Mouse (Mus musculus): ENCODE results near the gene Pcmt1.
"Not testable (repeated sequence)": the region's sequence is repeated elsewhere in the genome, so short reads cannot be mapped to it uniquely, and the experiment has no call there.

Gene Pcmt1

GRCm38 (mm10) chr10:7640366-7640765, 40.6 kb downstream of the Pcmt1 start:
- no peak for DNase-seq

- DNase-seq = no peak
Measured at GRCm38 (mm10) chr10:7630951-7631720, 49.8 kb downstream of the Pcmt1 start.

- DNase-seq = no peak
Measured at GRCm38 (mm10) chr10:7630286-7630685, 50.6 kb downstream of the Pcmt1 start.

GRCm38 (mm10) chr10:7629092-7629491, 51.8 kb downstream of the Pcmt1 start:
- no peak for DNase-seq

GRCm38 (mm10) chr10:7623861-7624518, 56.9 kb downstream of the Pcmt1 start:
- no peak for DNase-seq

GRCm38 (mm10) chr10:7622378-7622777, 58.6 kb downstream of the Pcmt1 start:
- no peak for DNase-seq

- no peak for DNase-seq
Measured at GRCm38 (mm10) chr10:7620723-7621122, 60.2 kb downstream of the Pcmt1 start.

- DNase-seq = no peak
Measured at GRCm38 (mm10) chr10:7619821-7620241, 61.1 kb downstream of the Pcmt1 start.

- DNase-seq = not testable (repeated sequence)
Measured at GRCm38 (mm10) chr10:7617556-7617955, 63.4 kb downstream of the Pcmt1 start.

- DNase-seq = not testable (repeated sequence)
Measured at GRCm38 (mm10) chr10:7617146-7617545, 63.8 kb downstream of the Pcmt1 start.

GRCm38 (mm10) chr10:7614834-7615233, 66.1 kb downstream of the Pcmt1 start:
- no peak for DNase-seq

- DNase-seq = not testable (repeated sequence)
Measured at GRCm38 (mm10) chr10:7612210-7612609, 68.7 kb downstream of the Pcmt1 start.

GRCm38 (mm10) chr10:7611647-7612046, 69.3 kb downstream of the Pcmt1 start:
- DNase-seq = no peak

GRCm38 (mm10) chr10:7608611-7609010, 72.3 kb downstream of the Pcmt1 start:
- DNase-seq = no peak

GRCm38 (mm10) chr10:7606437-7606836, 74.5 kb downstream of the Pcmt1 start:
- no peak for DNase-seq

- no peak for DNase-seq
Measured at GRCm38 (mm10) chr10:7605168-7605567, 75.8 kb downstream of the Pcmt1 start.

- peak; percentile 80 for DNase-seq
Measured at GRCm38 (mm10) chr10:7600647-7601046, 80.3 kb downstream of the Pcmt1 start.

- DNase-seq = no peak
Measured at GRCm38 (mm10) chr10:7598177-7598576, 82.8 kb downstream of the Pcmt1 start.

- DNase-seq = no peak
Measured at GRCm38 (mm10) chr10:7596251-7596650, 84.7 kb downstream of the Pcmt1 start.

GRCm38 (mm10) chr10:7594797-7595196, 86.1 kb downstream of the Pcmt1 start:
- DNase-seq = no peak

- DNase-seq = no peak
Measured at GRCm38 (mm10) chr10:7590792-7591191, 90.1 kb downstream of the Pcmt1 start.

- DNase-seq = no peak
Measured at GRCm38 (mm10) chr10:7590234-7590689, 90.7 kb downstream of the Pcmt1 start.

GRCm38 (mm10) chr10:7589592-7590233, 91.2 kb downstream of the Pcmt1 start, which contains the start of gene Lrp11:
TSS of gene Lrp11 (plus strand) at chr10:7589800.
- DNase-seq = peak; percentile 94

- DNase-seq = no peak
Measured at GRCm38 (mm10) chr10:7586771-7587170, 94.2 kb downstream of the Pcmt1 start.
